Mouse (Mus musculus) limb, embryonic 12.5 days (tissue): ENCODE data around the gene Acot13. TPM values are rescaled to one million over a fixed set of nuclear protein-coding genes. Genes with fewer than 3 reads are reported as not detected.
A peak's percentile ranks its signal among the peaks of the same experiment; 100 is the strongest.

Experiments used
- ATAC-seq: fragments of 200-750 bp; cut with Nextera tagmentation; 2 replicates; pipeline ENCODE4 v1.8.0; 2017; ENCODE audit warnings: low read depth, moderate TSS enrichment; ENCODE audit not compliant: insufficient number of reproducible peaks, insufficient read depth, low FRiP score, low TSS enrichment
- H3K27ac ChIP-seq: fragments of 300-500 bp; sonication (generic); 2 replicates; pipeline ENCODE4 v1.5.1; 2016; ENCODE audit warnings: mild to moderate bottlenecking, moderate library complexity
- H3K27me3 ChIP-seq: fragments of 300-500 bp; sonication (generic); 2 replicates; pipeline ENCODE4 v1.6.1; 2016; ENCODE audit warnings: mild to moderate bottlenecking, moderate library complexity
- H3K36me3 ChIP-seq: fragments of 300-500 bp; sonication (generic); 2 replicates; pipeline ENCODE4 v1.6.1; 2016; ENCODE audit warnings: mild to moderate bottlenecking, moderate library complexity
- H3K4me1 ChIP-seq: fragments of 300-500 bp; sonication (generic); replicated peaks from 2 replicates; pipeline ENCODE4 v1.6.1; 2016
- H3K4me2 ChIP-seq: fragments of 300-500 bp; sonication (generic); 2 replicates; pipeline ENCODE4 v1.6.1; 2016; ENCODE audit warnings: mild to moderate bottlenecking, moderate library complexity
- H3K4me3 ChIP-seq: fragments of 300-500 bp; sonication (generic); replicated peaks from 2 replicates; pipeline ENCODE4 v1.5.1; 2016; ENCODE audit warnings: mild to moderate bottlenecking
- H3K9ac ChIP-seq: fragments of 300-500 bp; sonication (generic); replicated peaks from 2 replicates; pipeline ENCODE4 v1.6.1; 2016; ENCODE audit warnings: mild to moderate bottlenecking, moderate library complexity
- H3K9me3 ChIP-seq: fragments of 300-500 bp; sonication (generic); 2 replicates; pipeline ENCODE4 v1.6.1; 2016; ENCODE audit warnings: mild to moderate bottlenecking, moderate library complexity
- WGBS: fragments of 180-500 bp; shearing (Covaris S2); methylation state at CpG from one replicate; pipeline ENCODE4 v1.1.7; 2016; 5-methylcytosine and 5-hydroxymethylcytosine counted together
- polyA plus RNA-seq: library from polyadenylated mRNA; unstranded; fragments of >200 nt; fragmentation: Nextera tagmentation; extraction: Ambion mirVana; gene quantifications from 2 replicates; pipeline ENCODE4 v1.2.1, GENCODE M21; 2016

Acot13 gene
- polyA plus RNA-seq, 1 experiment from 2014 or later: 63.1 TPM

- H3K27ac ChIP-seq: peak overlapping the region; percentile 83
- peak overlapping the region; percentile 95 for H3K4me3 ChIP-seq
- 0 out of 2 replicates have a peak, but pooled peaks cover 8% of the 10 kb centered on the region for H3K36me3 ChIP-seq
- H3K9me3 ChIP-seq: no peaks in the 10 kb centered on the region
- H3K4me1 ChIP-seq: peaks cover 22% of the 10 kb centered on the region
- WGBS: 4% methylated on average over 20 of the region's 20 CpGs
- no peak for ATAC-seq
- peak overlapping the region; percentile 91 for H3K9ac ChIP-seq
- no peaks in the 10 kb centered on the region for H3K27me3 ChIP-seq
- H3K4me2 ChIP-seq: peak overlapping the region; percentile 75
Measured at GRCm38 (mm10) chr13:24830756-24831352, 486 bp downstream of the Acot13 start.

- H3K9me3 ChIP-seq: no peaks in the 10 kb centered on the region
- ATAC-seq: no peak
- whole genome bisulfite sequencing: 91% methylated on average over 7 of the region's 7 CpGs
- no peaks in the 10 kb centered on the region for H3K36me3 ChIP-seq
- no peak overlapping the region for H3K4me3 ChIP-seq
- no peaks in the 10 kb centered on the region for H3K4me1 ChIP-seq
- no peaks in the 10 kb centered on the region for H3K27me3 ChIP-seq
- no peak overlapping the region for H3K27ac ChIP-seq
- H3K9ac ChIP-seq: no peak overlapping the region
- no peak overlapping the region for H3K4me2 ChIP-seq
Measured at GRCm38 (mm10) chr13:24826116-24826515, 5.2 kb downstream of the Acot13 start.

GRCm38 (mm10) chr13:24825587-24825986 is 5.8 kb downstream of the Acot13 start:
- WGBS: 87% methylated on average over 4 of the region's 4 CpGs
- no peak overlapping the region for H3K4me2 ChIP-seq
- H3K27ac ChIP-seq: no peak overlapping the region
- H3K9ac ChIP-seq: no peak overlapping the region
- H3K27me3 ChIP-seq: no peaks in the 10 kb centered on the region
- H3K4me1 ChIP-seq: no peaks in the 10 kb centered on the region
- ATAC-seq: no peak
- no peaks in the 10 kb centered on the region for H3K9me3 ChIP-seq
- no peaks in the 10 kb centered on the region for H3K36me3 ChIP-seq
- no peak overlapping the region for H3K4me3 ChIP-seq

GRCm38 (mm10) chr13:24824647-24825046 is 6.7 kb downstream of the Acot13 start:
- Histone ChIP-seq H3K9me3 (no peaks in the 10 kb centered on the region), H3K27ac (no peak overlapping the region), H3K4me1 (no peaks in the 10 kb centered on the region), H3K4me3 (no peak overlapping the region), H3K4me2 (no peak overlapping the region), H3K27me3 (no peaks in the 10 kb centered on the region), H3K9ac (no peak overlapping the region), H3K36me3 (peaks cover 5% of the 10 kb centered on the region; the same call in 1 of the 2 replicates)
- 85% methylated on average over 4 of the region's 4 CpGs for WGBS
- no peak for ATAC-seq

- Histone ChIP-seq H3K27me3 (no peaks in the 10 kb centered on the region), H3K4me3 (no peak overlapping the region), H3K9me3 (no peaks in the 10 kb centered on the region), H3K4me1 (no peaks in the 10 kb centered on the region), H3K27ac (no peak overlapping the region), H3K4me2 (no peak overlapping the region), H3K9ac (no peak overlapping the region), H3K36me3 (peaks cover 16% of the 10 kb centered on the region)
- 86% methylated on average over 16 of the region's 16 CpGs for WGBS
- no peak for ATAC-seq
Measured at GRCm38 (mm10) chr13:24822663-24823343, 8.5 kb downstream of the Acot13 start.

- 80% methylated on average over 1 of the region's 1 CpGs for WGBS
- H3K4me1 ChIP-seq: no peaks in the 10 kb centered on the region
Measured at GRCm38 (mm10) chr13:24819931-24820330, 11.4 kb downstream of the Acot13 start.

GRCm38 (mm10) chr13:24816125-24817092 is 14.9 kb downstream of the Acot13 start:
- Histone ChIP-seq H3K9ac (no peak overlapping the region), H3K9me3 (no peaks in the 10 kb centered on the region), H3K27ac (0 out of 2 replicates have a peak overlapping the region, but pooled peaks have one; percentile 5), H3K4me3 (no peak overlapping the region), H3K27me3 (no peaks in the 10 kb centered on the region), H3K4me2 (no peak overlapping the region), H3K4me1 (no peaks in the 10 kb centered on the region), H3K36me3 (peaks cover 55% of the 10 kb centered on the region)
- peak; percentile 82 for ATAC-seq
- WGBS: 58% methylated on average over 4 of the region's 4 CpGs

More at GRCm38 (mm10) chr13:24819931-24820330, 11.4 kb downstream of the Acot13 start:
- Histone ChIP-seq H3K27ac (no peak overlapping the region), H3K9ac (no peak overlapping the region), H3K4me3 (no peak overlapping the region), H3K9me3 (no peaks in the 10 kb centered on the region), H3K36me3 (peaks cover 24% of the 10 kb centered on the region), H3K4me2 (no peak overlapping the region), H3K27me3 (no peaks in the 10 kb centered on the region)
- ATAC-seq: no peak

- ATAC-seq: no peak
- H3K4me1 ChIP-seq: no peaks in the 10 kb centered on the region
- H3K27ac ChIP-seq: no peak overlapping the region
- H3K4me3 ChIP-seq: no peak overlapping the region
- 81% methylated on average over 1 of the region's 1 CpGs for WGBS
- no peak overlapping the region for H3K4me2 ChIP-seq
- H3K36me3 ChIP-seq: peaks cover 68% of the 10 kb centered on the region
- H3K9ac ChIP-seq: no peak overlapping the region
- H3K27me3 ChIP-seq: no peaks in the 10 kb centered on the region
- H3K9me3 ChIP-seq: no peaks in the 10 kb centered on the region
Measured at GRCm38 (mm10) chr13:24814616-24815015, 16.7 kb downstream of the Acot13 start.

- Histone ChIP-seq H3K4me2 (no peak overlapping the region), H3K9ac (no peak overlapping the region), H3K4me1 (no peaks in the 10 kb centered on the region), H3K4me3 (no peak overlapping the region), H3K27ac (no peak overlapping the region), H3K27me3 (no peaks in the 10 kb centered on the region), H3K36me3 (peaks cover 75% of the 10 kb centered on the region), H3K9me3 (no peaks in the 10 kb centered on the region)
- 94% methylated on average over 2 of the region's 2 CpGs for WGBS
- no peak for ATAC-seq
Measured at GRCm38 (mm10) chr13:24812521-24812920, 18.8 kb downstream of the Acot13 start.

- H3K4me2 ChIP-seq: no peak overlapping the region
- no peak overlapping the region for H3K9ac ChIP-seq
- H3K4me3 ChIP-seq: no peak overlapping the region
- H3K9me3 ChIP-seq: no peaks in the 10 kb centered on the region
- no peaks in the 10 kb centered on the region for H3K27me3 ChIP-seq
- H3K4me1 ChIP-seq: peaks cover 11% of the 10 kb centered on the region
- peaks cover 55% of the 10 kb centered on the region for H3K36me3 ChIP-seq
- H3K27ac ChIP-seq: no peak overlapping the region
- no peak for ATAC-seq
Measured at GRCm38 (mm10) chr13:24806079-24806478, 25.3 kb downstream of the Acot13 start.

- 29% methylated on average over 2 of the region's 2 CpGs for WGBS
- Histone ChIP-seq H3K27ac (no peak overlapping the region), H3K4me3 (peak overlapping the region; percentile 100), H3K36me3 (peaks cover 27% of the 10 kb centered on the region), H3K4me2 (peak overlapping the region; percentile 85), H3K9ac (peak overlapping the region; percentile 99), H3K4me1 (peaks cover 11% of the 10 kb centered on the region), H3K9me3 (no peaks in the 10 kb centered on the region), H3K27me3 (no peaks in the 10 kb centered on the region)
- ATAC-seq: no peak
Measured at GRCm38 (mm10) chr13:24803196-24803595, 28.1 kb downstream of the Acot13 start.
